Mouse (Mus musculus): Measurements from ENCODE around the gene Crx.

The Crx gene

GRCm38 (mm10) chr7:15864104-15864503, 15.7 kb downstream of the Crx start:
- no peak for DNase-seq (ENCODE audit: low read depth in 1 of 2, low spot score in 2 of 2)

GRCm38 (mm10) chr7:15859657-15860056, 20.1 kb downstream of the Crx start:
- DNase-seq (ENCODE audit: low read depth in 1 of 2, low spot score in 2 of 2), result no peak

- DNase-seq (ENCODE audit: low read depth in 1 of 2, low spot score in 2 of 2), result no peak
These were observed 40.2 kb downstream of the Crx start, which contains the start of gene Obox6 for GRCm38 (mm10) chr7:15839578-15839977. Obox6 (minus strand) TSS chr7:15839678.

Data from monocyte, adult 2 months (primary cell).